Mouse (Mus musculus) liver, adult 2 months (tissue): ENCODE data around the gene Ptafr.

Experiments
- CTCF ChIP-seq: fragments of 200-500 bp; IDR thresholded peaks from 2 replicates; pipeline ENCODE4 v1.5.1; 2011; ENCODE audit warnings: low read depth, low read length, control low read depth
- POLR2A ChIP-seq: fragments of 200-500 bp; IDR thresholded peaks from 2 replicates; pipeline ENCODE4 v1.6.1; 2011; ENCODE audit warnings: low read length, control low read depth; ENCODE audit not compliant: insufficient read depth; ENCODE audit errors: extremely low read depth

DNA sequence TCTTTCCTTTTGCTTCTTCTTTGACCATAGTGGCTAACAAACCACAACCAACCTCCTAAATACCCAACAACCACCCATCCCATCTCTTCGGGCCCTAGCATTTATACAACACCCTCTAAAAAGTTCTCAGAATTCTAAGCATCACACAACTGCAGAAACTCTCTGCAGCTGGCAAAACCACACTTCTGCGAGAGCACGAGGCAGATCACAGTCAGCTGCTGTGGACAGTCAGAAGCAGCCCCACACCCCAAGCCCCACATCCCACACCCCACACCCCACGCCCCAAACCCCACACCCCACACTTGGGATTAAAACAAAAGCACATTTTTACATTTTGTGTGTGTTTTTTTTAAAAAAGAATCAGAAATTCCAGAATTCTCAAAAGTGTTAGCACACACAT lies 39.6 kb downstream of the Ptafr start:
- no peak for TF ChIP-seq POLR2A
- no peak for TF ChIP-seq CTCF
